Mouse (Mus musculus): ENCODE measurements around the gene Dcbld1.

The Dcbld1 gene

GRCm38 (mm10) chr10:52233301-52233968 lies at the start of gene Dcbld1:
TSS of gene Dcbld1 (plus strand) at chr10:52233619.
- peak; percentile 48 for DNase-seq (ENCODE audit: low spot score)

GRCm38 (mm10) chr10:52185900-52186299 lies 47.5 kb upstream of the Dcbld1 start:
- DNase-seq (ENCODE audit: low spot score), result no peak

- DNase-seq (ENCODE audit: low spot score), result no peak
These were observed 38.2 kb upstream of the Dcbld1 start, which contains the start of gene Ros1 for GRCm38 (mm10) chr10:52194957-52195852. TSS of gene Ros1 (minus strand) at chr10:52195244.

GRCm38 (mm10) chr10:52204006-52204405 lies 29.4 kb upstream of the Dcbld1 start:
- no peak for DNase-seq (ENCODE audit: low spot score)

GRCm38 (mm10) chr10:52215267-52215818 lies 18.1 kb upstream of the Dcbld1 start:
- no peak for DNase-seq (ENCODE audit: low spot score)

- peak; percentile 56 for DNase-seq (ENCODE audit: low spot score)
These were observed 16.4 kb upstream of the Dcbld1 start for GRCm38 (mm10) chr10:52216797-52217563.

- no peak for DNase-seq (ENCODE audit: low spot score)
These were observed 15.9 kb upstream of the Dcbld1 start for GRCm38 (mm10) chr10:52217564-52217934.

- no peak for DNase-seq (ENCODE audit: low spot score)
These were observed 13.8 kb upstream of the Dcbld1 start for GRCm38 (mm10) chr10:52219600-52219999.

GRCm38 (mm10) chr10:52232196-52233176 lies 933 bp upstream of the Dcbld1 start:
- no peak for DNase-seq (ENCODE audit: low spot score)

- DNase-seq (ENCODE audit: low spot score), result peak; percentile 14
These were observed 692 bp downstream of the Dcbld1 start for GRCm38 (mm10) chr10:52233969-52234653.

GRCm38 (mm10) chr10:52234654-52234981 lies 1.2 kb downstream of the Dcbld1 start:
- no peak for DNase-seq (ENCODE audit: low spot score)

- DNase-seq (ENCODE audit: low spot score), result no peak
These were observed 2.0 kb downstream of the Dcbld1 start for GRCm38 (mm10) chr10:52235461-52235860.

GRCm38 (mm10) chr10:52242015-52242414 lies 8.6 kb downstream of the Dcbld1 start:
- no peak for DNase-seq (ENCODE audit: low spot score)

GRCm38 (mm10) chr10:52242680-52243323 lies 9.4 kb downstream of the Dcbld1 start:
- no peak for DNase-seq (ENCODE audit: low spot score)

- DNase-seq (ENCODE audit: low spot score), result no peak
These were observed 12.8 kb downstream of the Dcbld1 start for GRCm38 (mm10) chr10:52246207-52246606.

- DNase-seq (ENCODE audit: low spot score), result no peak
These were observed 18.8 kb downstream of the Dcbld1 start for GRCm38 (mm10) chr10:52252240-52252639.

- DNase-seq (ENCODE audit: low spot score), result no peak
These were observed 20.0 kb downstream of the Dcbld1 start for GRCm38 (mm10) chr10:52253426-52253825.

- DNase-seq (ENCODE audit: low spot score), result no peak
These were observed 24.3 kb downstream of the Dcbld1 start for GRCm38 (mm10) chr10:52257768-52258167.

- no peak for DNase-seq (ENCODE audit: low spot score)
These were observed 24.9 kb downstream of the Dcbld1 start for GRCm38 (mm10) chr10:52258180-52258948.

All from MN1 (cell line).